Mouse (Mus musculus) stomach, embryonic 14.5 days (tissue): ENCODE data around the gene Clpx. TPM values are rescaled to one million over a fixed set of nuclear protein-coding genes. Genes with fewer than 3 reads are reported as not detected.

ENCODE experiments used
- ATAC-seq: fragments of 200-750 bp; cut with Nextera tagmentation; 2 replicates; pipeline ENCODE4 v1.8.0; 2017; ENCODE audit warnings: low read depth, moderate TSS enrichment; ENCODE audit not compliant: insufficient number of reproducible peaks, insufficient read depth, low FRiP score
- H3K27ac ChIP-seq: fragments of 300-500 bp; sonication (generic); 2 replicates; pipeline ENCODE4 v1.5.1; 2014; ENCODE audit warnings: mild to moderate bottlenecking, low read length, moderate library complexity, mixed read lengths
- H3K27me3 ChIP-seq: fragments of 300-500 bp; sonication (generic); 2 replicates; pipeline ENCODE4 v1.6.1; 2014; ENCODE audit warnings: low read length, control low read depth, mixed read lengths; ENCODE audit not compliant: control insufficient read depth, insufficient read depth
- H3K36me3 ChIP-seq: fragments of 300-500 bp; sonication (generic); 2 replicates; pipeline ENCODE4 v1.6.1; 2014; ENCODE audit warnings: mild to moderate bottlenecking, control low read depth, low read length, moderate library complexity, mixed read lengths; ENCODE audit not compliant: control insufficient read depth, insufficient read depth
- H3K4me1 ChIP-seq: fragments of 300-500 bp; sonication (generic); 2 replicates; pipeline ENCODE4 v1.6.1; 2014; ENCODE audit warnings: low read length, control low read depth, mixed read lengths; ENCODE audit not compliant: control insufficient read depth, insufficient read depth
- H3K4me2 ChIP-seq: fragments of 300-500 bp; sonication (generic); replicated peaks from 2 replicates; pipeline ENCODE4 v1.6.1; 2014; ENCODE audit warnings: low read depth, low read length, control low read depth
- H3K4me3 ChIP-seq: fragments of 300-500 bp; sonication (generic); 2 replicates; pipeline ENCODE4 v1.5.1; 2014; ENCODE audit warnings: low read depth, low read length, control low read depth
- H3K9ac ChIP-seq: fragments of 300-500 bp; sonication (generic); replicated peaks from 2 replicates; pipeline ENCODE4 v1.6.1; 2014; ENCODE audit warnings: low read depth, mild to moderate bottlenecking, control low read depth, low read length, moderate library complexity, mixed read lengths
- H3K9me3 ChIP-seq: fragments of 300-500 bp; sonication (generic); 2 replicates; pipeline ENCODE4 v1.6.1; 2016; ENCODE audit warnings: low read depth, low read length, control low read depth; ENCODE audit not compliant: control insufficient read depth
- WGBS: fragments of 180-500 bp; shearing (Covaris S2); extraction: QIAGEN DNeasy Blood & Tissue Kit; methylation state at CpG from one replicate; pipeline ENCODE4 v1.1.7; 2014; 5-methylcytosine and 5-hydroxymethylcytosine counted together
- polyA plus RNA-seq: library from polyadenylated mRNA; unstranded; fragments of >200 nt; fragmentation: Nextera tagmentation; extraction: Ambion mirVana; gene quantifications from 2 replicates; pipeline ENCODE4 v1.2.1, GENCODE M21; 2014

Clpx gene
- polyA plus RNA-seq, 1 experiment from 2014 or later: 56.7 TPM

GRCm38 (mm10) chr9:65360641-65361448 lies 66.8 kb downstream of the Clpx start, which contains the start of gene Ubap1l:
Gene Ubap1l (plus strand): TSS chr9:65361041.
- ATAC-seq: no peak
- WGBS: 68% methylated on average over 16 of the region's 16 CpGs
- Histone ChIP-seq H3K4me2 (no peak within 1 kb of the TSS), H3K9me3 (no peaks in the 10 kb centered on the region), H3K4me3 (no peak within 1 kb of the TSS), H3K36me3 (peaks cover 41% of the 10 kb centered on the region), H3K9ac (no peak within 1 kb of the TSS), H3K4me1 (no peaks in the 10 kb centered on the region), H3K27me3 (no peaks in the 10 kb centered on the region), H3K27ac (no peak within 1 kb of the TSS)

- Histone ChIP-seq H3K4me3 (no peak overlapping the region), H3K9me3 (no peaks in the 10 kb centered on the region), H3K27me3 (no peaks in the 10 kb centered on the region), H3K4me2 (no peak overlapping the region), H3K27ac (no peak overlapping the region), H3K36me3 (peaks cover 22% of the 10 kb centered on the region), H3K9ac (no peak overlapping the region), H3K4me1 (no peaks in the 10 kb centered on the region)
- ATAC-seq: no peak
- 27% methylated on average over 9 of the region's 9 CpGs for WGBS
Observed at GRCm38 (mm10) chr9:65363684-65364083, 69.6 kb downstream of the Clpx start.

- 83% methylated on average over 7 of the region's 7 CpGs for WGBS
- H3K36me3 ChIP-seq: peaks cover 4% of the 10 kb centered on the region
- H3K4me3 ChIP-seq: no peak overlapping the region
- no peaks in the 10 kb centered on the region for H3K4me1 ChIP-seq
- H3K9me3 ChIP-seq: no peaks in the 10 kb centered on the region
- no peak overlapping the region for H3K27ac ChIP-seq
- H3K9ac ChIP-seq: no peak overlapping the region
- H3K27me3 ChIP-seq: no peaks in the 10 kb centered on the region
- H3K4me2 ChIP-seq: no peak overlapping the region
- ATAC-seq: no peak
Observed at GRCm38 (mm10) chr9:65365721-65366120, 71.7 kb downstream of the Clpx start.

- no peak for ATAC-seq
- Histone ChIP-seq H3K4me3 (no peak overlapping the region), H3K4me1 (no peaks in the 10 kb centered on the region), H3K27ac (no peak overlapping the region), H3K4me2 (no peak overlapping the region), H3K9ac (no peak overlapping the region), H3K9me3 (no peaks in the 10 kb centered on the region), H3K36me3 (no peaks in the 10 kb centered on the region), H3K27me3 (no peaks in the 10 kb centered on the region)
- 80% methylated on average over 24 of the region's 24 CpGs for WGBS
Observed at GRCm38 (mm10) chr9:65371756-65372155, 77.7 kb downstream of the Clpx start.

GRCm38 (mm10) chr9:65372449-65372848 lies 78.4 kb downstream of the Clpx start:
- H3K4me1 ChIP-seq: no peaks in the 10 kb centered on the region
- no peak overlapping the region for H3K4me2 ChIP-seq
- no peaks in the 10 kb centered on the region for H3K9me3 ChIP-seq
- no peaks in the 10 kb centered on the region for H3K27me3 ChIP-seq
- no peaks in the 10 kb centered on the region for H3K36me3 ChIP-seq
- ATAC-seq: no peak
- no peak overlapping the region for H3K4me3 ChIP-seq
- 70% methylated on average over 4 of the region's 4 CpGs for WGBS
- H3K9ac ChIP-seq: no peak overlapping the region
- no peak overlapping the region for H3K27ac ChIP-seq

GRCm38 (mm10) chr9:65374468-65375162 lies 80.6 kb downstream of the Clpx start:
- WGBS: 81% methylated on average over 5 of the region's 5 CpGs
- H3K9ac ChIP-seq: no peak overlapping the region
- no peak overlapping the region for H3K4me2 ChIP-seq
- no peaks in the 10 kb centered on the region for H3K4me1 ChIP-seq
- H3K36me3 ChIP-seq: no peaks in the 10 kb centered on the region; the same call in 1 of the 2 replicates
- H3K9me3 ChIP-seq: no peaks in the 10 kb centered on the region
- no peak overlapping the region for H3K4me3 ChIP-seq
- H3K27ac ChIP-seq: no peak overlapping the region
- ATAC-seq: no peak
- H3K27me3 ChIP-seq: no peaks in the 10 kb centered on the region

GRCm38 (mm10) chr9:65375163-65375934 lies 81.3 kb downstream of the Clpx start:
- no peaks in the 10 kb centered on the region; the same call in 1 of the 2 replicates for H3K36me3 ChIP-seq
- no peak overlapping the region for H3K4me2 ChIP-seq
- no peak for ATAC-seq
- H3K4me1 ChIP-seq: no peaks in the 10 kb centered on the region
- H3K9me3 ChIP-seq: no peaks in the 10 kb centered on the region
- no peaks in the 10 kb centered on the region for H3K27me3 ChIP-seq
- no peak overlapping the region for H3K4me3 ChIP-seq
- no peak overlapping the region for H3K9ac ChIP-seq
- WGBS: 85% methylated on average over 9 of the region's 9 CpGs
- H3K27ac ChIP-seq: no peak overlapping the region
